Mouse (Mus musculus) liver, adult (tissue): ENCODE results near the gene Gdf7.

ENCODE experiments used
- GATA4 ChIP-seq: IDR thresholded peaks from 2 replicates; pipeline ENCODE4 v1.6.1; 2014; ENCODE audit warnings: mild to moderate bottlenecking, low read length; ENCODE audit not compliant: insufficient replicate concordance

The Gdf7 gene

GRCm38 (mm10) chr12:8313270-8313771 is 11.6 kb upstream of the Gdf7 start, which contains the start of gene Hs1bp3:
Gene Hs1bp3 (plus strand): TSS chr12:8313432.
- TF ChIP-seq GATA4, result 0 out of 2 replicates have a peak, but pooled peaks have one; percentile 18

DNA sequence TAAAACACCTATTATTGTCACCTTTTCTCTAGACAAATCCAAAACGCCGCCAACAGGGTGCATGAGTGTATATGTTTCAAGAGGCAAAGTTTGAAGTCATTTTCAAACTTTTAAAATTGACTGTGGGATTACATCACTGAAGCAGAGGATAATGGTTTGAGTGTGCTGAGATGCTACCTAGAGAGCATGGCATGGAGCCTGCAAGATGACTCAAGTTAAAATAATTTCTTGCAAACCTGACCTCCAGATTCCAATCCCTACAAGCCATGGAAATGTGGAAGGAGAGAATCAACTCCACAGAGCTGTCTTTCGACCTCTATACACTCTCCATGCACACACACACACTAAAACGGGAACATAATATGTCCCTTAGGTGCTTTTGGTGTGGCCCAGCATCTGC is 10.5 kb upstream of the Gdf7 start:
- no peak for TF ChIP-seq GATA4

- no peak for TF ChIP-seq GATA4
Measured at GRCm38 (mm10) chr12:8310992-8311391, 9.2 kb upstream of the Gdf7 start.

DNA sequence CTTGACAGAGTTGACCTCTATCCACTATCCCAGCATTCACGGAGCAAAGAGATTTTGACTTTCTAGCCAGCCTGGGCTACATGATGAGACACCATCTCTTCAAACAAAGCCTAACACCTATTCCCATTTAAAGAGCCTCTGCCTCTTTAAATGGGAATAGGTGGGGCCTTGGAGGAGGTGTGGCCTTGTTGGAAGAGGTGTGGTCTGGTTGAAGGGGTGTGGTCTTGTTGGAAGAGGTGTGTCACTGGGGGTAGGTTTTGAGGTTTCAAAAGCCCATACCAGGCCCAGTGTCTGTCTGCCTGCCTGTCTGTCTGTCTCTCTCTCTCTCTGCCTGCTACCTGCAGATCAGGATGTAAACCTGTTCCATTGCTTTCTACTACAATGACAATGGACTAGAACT is 5.2 kb upstream of the Gdf7 start:
- no peak for TF ChIP-seq GATA4

DNA sequence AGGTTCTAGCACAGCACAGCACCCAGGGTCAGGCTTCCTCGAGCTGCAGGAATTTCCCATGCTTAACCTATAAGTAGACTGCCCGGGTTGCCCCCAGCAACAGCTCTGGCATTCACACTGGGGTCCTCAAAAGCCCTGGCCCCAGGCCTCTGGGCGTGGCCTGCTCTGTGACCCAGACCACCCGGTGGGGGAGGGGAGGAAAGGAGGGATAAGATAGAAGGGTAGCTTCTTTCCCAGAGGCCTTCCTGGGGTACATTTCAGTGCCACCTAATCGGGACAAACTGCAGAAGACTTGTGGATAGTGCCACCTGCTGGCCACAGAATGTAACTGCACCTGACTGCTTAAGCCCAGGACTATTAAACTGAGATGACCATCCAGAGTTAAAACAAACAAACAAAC is 4.7 kb upstream of the Gdf7 start:
- no peak for TF ChIP-seq GATA4

GRCm38 (mm10) chr12:8305258-8305657 is 3.5 kb upstream of the Gdf7 start:
- TF ChIP-seq GATA4, result no peak

DNA sequence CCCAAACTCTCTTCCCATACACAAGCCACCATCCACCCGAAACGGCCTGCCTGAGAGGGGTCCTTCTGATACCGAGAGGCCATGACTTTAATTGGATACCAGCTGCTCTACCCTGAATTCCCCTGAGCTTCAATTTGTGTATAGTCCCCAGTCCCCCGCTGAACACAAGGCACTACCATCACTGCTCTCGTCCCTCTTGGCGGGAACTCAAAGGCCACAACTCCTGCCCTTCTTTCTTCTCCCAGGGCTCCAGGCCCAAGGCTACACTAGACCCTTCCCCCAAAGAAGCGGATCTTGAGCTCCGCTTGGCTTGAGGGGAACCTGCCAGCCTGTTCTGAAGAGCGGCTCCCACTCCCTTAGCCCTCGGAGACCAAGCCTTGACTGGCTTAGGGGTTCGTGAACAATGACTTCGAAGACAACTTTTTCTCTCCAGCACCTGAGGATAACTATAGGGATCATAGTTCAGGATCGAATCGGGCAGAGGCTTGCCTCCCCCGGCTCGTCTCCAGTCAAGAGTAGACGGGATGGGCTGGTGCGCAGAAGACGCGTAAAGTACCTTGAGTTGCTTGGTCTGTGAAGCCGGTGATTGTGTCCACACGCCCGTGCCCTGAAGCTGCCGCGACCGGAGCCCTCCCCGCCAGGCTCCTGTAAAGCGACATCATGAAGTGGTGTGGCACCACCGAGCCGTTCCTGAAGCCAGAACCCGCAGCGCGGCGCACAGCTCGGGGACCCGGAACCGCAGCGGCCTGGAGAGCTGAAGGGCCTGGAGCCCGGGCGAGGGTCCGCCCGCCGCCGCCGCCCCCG is 541 bp downstream of the Gdf7 start:
- no peak for TF ChIP-seq GATA4

DNA sequence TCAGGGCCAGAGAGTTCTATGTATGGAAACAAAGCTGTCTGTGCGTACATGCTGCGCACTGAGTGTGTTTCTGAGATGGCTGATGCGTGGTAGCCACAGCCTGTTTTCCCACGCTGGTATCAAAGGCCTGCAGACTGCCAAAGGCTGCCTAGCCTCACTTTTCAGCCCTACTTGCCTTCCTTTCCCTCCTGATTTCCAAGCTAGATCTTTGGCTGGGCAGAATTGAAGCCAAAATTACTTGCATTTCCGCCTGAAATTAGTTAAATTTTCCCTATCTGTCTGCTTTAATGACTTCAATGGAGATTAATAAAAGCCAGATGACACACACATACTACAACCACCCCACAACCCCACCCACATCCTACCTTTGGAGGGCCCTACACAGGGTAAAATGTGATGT is 1.2 kb downstream of the Gdf7 start:
- no peak for TF ChIP-seq GATA4

- no peak for TF ChIP-seq GATA4
Measured at GRCm38 (mm10) chr12:8300111-8300480, 1.7 kb downstream of the Gdf7 start.

GRCm38 (mm10) chr12:8299143-8300110 is 2.3 kb downstream of the Gdf7 start:
- TF ChIP-seq GATA4, result no peak

DNA sequence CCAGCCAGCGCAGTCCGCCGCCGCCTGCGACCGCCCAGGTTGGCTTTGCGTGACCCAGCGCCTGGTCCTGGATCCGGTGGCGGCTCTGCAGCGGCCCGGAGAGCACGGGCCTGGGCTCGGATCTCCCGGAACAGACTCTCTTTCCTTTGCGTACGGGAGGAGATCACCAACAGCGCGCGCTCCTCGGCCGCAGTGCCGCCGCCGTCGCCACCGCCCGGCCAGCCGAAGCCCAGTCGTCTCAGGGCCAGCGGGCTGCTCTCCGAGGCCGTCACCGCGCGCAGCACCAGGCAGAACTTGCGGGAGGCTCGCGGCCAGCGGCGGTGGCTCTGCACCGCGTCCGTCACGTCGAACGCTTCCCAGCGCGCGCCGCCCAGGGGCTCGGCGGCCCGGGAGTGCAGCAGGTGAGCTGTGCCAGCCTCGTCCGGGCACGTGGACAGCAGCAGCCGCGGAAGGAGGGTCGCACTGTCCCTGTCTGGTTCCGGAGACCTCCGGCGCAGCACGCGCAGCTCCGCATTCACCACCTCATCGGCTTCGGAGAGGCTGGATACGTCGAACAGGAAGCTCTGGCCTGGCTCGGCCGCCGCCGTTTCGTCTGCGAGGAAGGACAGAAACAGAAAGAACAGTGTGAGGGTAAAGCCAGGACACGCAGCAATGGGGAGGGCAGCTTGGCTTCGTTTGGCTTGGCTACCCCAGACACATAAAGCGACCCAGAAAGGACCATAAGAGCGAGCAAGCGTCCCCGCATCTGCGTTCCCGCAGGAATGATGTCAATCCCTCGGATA is 3.2 kb downstream of the Gdf7 start:
- TF ChIP-seq GATA4, result no peak

DNA sequence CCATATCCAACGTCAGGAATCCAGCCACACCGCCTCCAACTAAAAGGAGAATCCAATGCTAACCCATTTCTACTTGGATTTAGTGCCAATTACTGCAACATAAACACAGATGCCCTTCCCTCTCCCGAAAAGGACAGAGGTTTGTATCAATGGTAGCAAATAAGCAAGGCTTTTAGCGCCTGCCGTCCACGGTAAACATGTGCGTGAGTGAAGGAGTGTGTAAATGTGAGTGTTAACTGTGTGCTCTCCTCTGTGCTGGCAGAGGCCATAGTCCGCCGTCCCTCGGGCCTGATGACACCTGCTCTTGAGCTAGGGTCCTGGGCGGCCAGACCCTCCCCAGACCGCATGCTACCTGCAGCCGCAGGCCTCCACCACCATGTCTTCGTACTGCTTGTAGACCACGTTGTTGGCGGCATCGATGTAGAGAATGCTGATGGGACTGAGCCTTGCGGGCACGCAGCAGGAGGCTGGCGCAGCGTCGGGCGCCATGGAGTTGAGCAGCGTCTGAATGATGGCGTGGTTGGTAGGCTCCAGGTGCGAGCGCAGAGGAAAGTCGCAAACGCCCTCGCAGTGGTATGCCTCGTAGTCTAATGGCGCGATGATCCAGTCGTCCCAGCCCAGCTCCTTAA is 4.1 kb downstream of the Gdf7 start:
- no peak for TF ChIP-seq GATA4

GRCm38 (mm10) chr12:8296154-8296553 is 5.6 kb downstream of the Gdf7 start:
- no peak for TF ChIP-seq GATA4

GRCm38 (mm10) chr12:8295307-8295913 is 6.3 kb downstream of the Gdf7 start:
- TF ChIP-seq GATA4, result no peak
